Mouse (Mus musculus) midbrain, postnatal 0 days (tissue): Measurements from ENCODE around the gene Erg. TPM values are rescaled to one million over a fixed set of nuclear protein-coding genes. Genes with fewer than 3 reads are reported as not detected.

Experiments used
- ATAC-seq: fragments of 200-750 bp; cut with Nextera tagmentation; 2 replicates; pipeline ENCODE4 v1.8.0; 2017; ENCODE audit warnings: moderate number of reproducible peaks, mild to moderate bottlenecking, moderate TSS enrichment, moderate library complexity; ENCODE audit not compliant: low FRiP score
- DNase-seq: peaks from one replicate; pipeline ENCODE4 v3.0.0-alpha.2; 2015; ENCODE audit warnings: low spot score
- H3K27ac ChIP-seq: fragments of 300-500 bp; sonication (generic); 2 replicates; pipeline ENCODE4 v1.5.1; 2014; ENCODE audit warnings: low read depth, mild to moderate bottlenecking, low read length, mixed read lengths
- H3K27me3 ChIP-seq: fragments of 300-500 bp; sonication (generic); 2 replicates; pipeline ENCODE4 v1.6.1; 2014; ENCODE audit warnings: low read length, control low read depth, mixed read lengths; ENCODE audit not compliant: insufficient read depth
- H3K36me3 ChIP-seq: fragments of 300-500 bp; sonication (generic); 2 replicates; pipeline ENCODE4 v1.6.1; 2014; ENCODE audit warnings: low read length, control low read depth, mixed read lengths; ENCODE audit not compliant: insufficient read depth
- H3K4me1 ChIP-seq: fragments of 300-500 bp; sonication (generic); 2 replicates; pipeline ENCODE4 v1.6.1; 2014; ENCODE audit warnings: mild to moderate bottlenecking, control low read depth, antibody characterized with exemption, low read length, mixed read lengths; ENCODE audit not compliant: insufficient read depth
- H3K4me2 ChIP-seq: fragments of 300-500 bp; sonication (generic); 2 replicates; pipeline ENCODE4 v1.6.1; 2014; ENCODE audit warnings: low read depth, mild to moderate bottlenecking, low read length, mixed read lengths; ENCODE audit not compliant: poor library complexity, severe bottlenecking
- H3K4me3 ChIP-seq: fragments of 300-500 bp; sonication (generic); 2 replicates; pipeline ENCODE4 v1.5.1; 2014; ENCODE audit warnings: low read depth, mild to moderate bottlenecking, low read length, moderate library complexity
- H3K9ac ChIP-seq: fragments of 300-500 bp; sonication (generic); replicated peaks from 2 replicates; pipeline ENCODE4 v1.6.1; 2014; ENCODE audit warnings: mild to moderate bottlenecking, low read length, moderate library complexity, mixed read lengths; ENCODE audit not compliant: poor library complexity, severe bottlenecking
- H3K9me3 ChIP-seq: fragments of 300-500 bp; sonication (generic); 2 replicates; pipeline ENCODE4 v1.6.1; 2016; ENCODE audit warnings: low read length, control low read depth
- CTCF ChIP-seq: IDR thresholded peaks from 2 replicates; pipeline ENCODE4 v1.5.1; 2016; ENCODE audit warnings: antibody characterized with exemption, mild to moderate bottlenecking
- WGBS: fragments of 180-500 bp; shearing (Covaris S2); extraction: QIAGEN DNeasy Blood & Tissue Kit; methylation state at CpG from one replicate; pipeline ENCODE4 v1.1.7; 2014; 5-methylcytosine and 5-hydroxymethylcytosine counted together
- polyA plus RNA-seq: library from polyadenylated mRNA; unstranded; fragments of >200 nt; fragmentation: Nextera tagmentation; extraction: Ambion mirVana; gene quantifications from 2 replicates; pipeline ENCODE4 v1.2.1, GENCODE M21; 2015
- total RNA-seq: library from RNA; depleted of rRNA; stranded (reverse); fragments of >200 nt; gene quantifications from 2 replicates; pipeline ENCODE4 v1.2.3, GENCODE M21; 2014

The Erg gene
- total and polyA plus RNA-seq, 2 experiments from 2014 or later, result 0.89 to 4.8 TPM

GRCm38 (mm10) chr16:95617720-95618119 is 31.3 kb upstream of the Erg start:
- no peak overlapping the region for H3K4me3 ChIP-seq
- no peak overlapping the region for H3K9ac ChIP-seq
- no peak for TF ChIP-seq CTCF
- H3K36me3 ChIP-seq, result no peaks in the 10 kb centered on the region
- DNase-seq (no peak), ATAC-seq (no peak)
- WGBS, result 33% methylated on average over 6 of the region's 6 CpGs
- H3K9me3 ChIP-seq, result no peaks in the 10 kb centered on the region
- no peak overlapping the region for H3K27ac ChIP-seq
- no peaks in the 10 kb centered on the region for H3K27me3 ChIP-seq
- no peak overlapping the region for H3K4me2 ChIP-seq
- H3K4me1 ChIP-seq, result no peaks in the 10 kb centered on the region

- H3K9me3 ChIP-seq, result no peaks in the 10 kb centered on the region
- TF ChIP-seq CTCF, result peak; percentile 73
- no peaks in the 10 kb centered on the region for H3K36me3 ChIP-seq
- no peak overlapping the region for H3K4me2 ChIP-seq
- no peak overlapping the region for H3K27ac ChIP-seq
- H3K9ac ChIP-seq, result no peak overlapping the region
- 41% methylated on average over 6 of the region's 6 CpGs for WGBS
- no peak overlapping the region for H3K4me3 ChIP-seq
- H3K27me3 ChIP-seq, result no peaks in the 10 kb centered on the region
- H3K4me1 ChIP-seq, result no peaks in the 10 kb centered on the region
- ATAC-seq (no peak), DNase-seq (no peak)
Observed at GRCm38 (mm10) chr16:95615579-95615978, 29.2 kb upstream of the Erg start.

DNA sequence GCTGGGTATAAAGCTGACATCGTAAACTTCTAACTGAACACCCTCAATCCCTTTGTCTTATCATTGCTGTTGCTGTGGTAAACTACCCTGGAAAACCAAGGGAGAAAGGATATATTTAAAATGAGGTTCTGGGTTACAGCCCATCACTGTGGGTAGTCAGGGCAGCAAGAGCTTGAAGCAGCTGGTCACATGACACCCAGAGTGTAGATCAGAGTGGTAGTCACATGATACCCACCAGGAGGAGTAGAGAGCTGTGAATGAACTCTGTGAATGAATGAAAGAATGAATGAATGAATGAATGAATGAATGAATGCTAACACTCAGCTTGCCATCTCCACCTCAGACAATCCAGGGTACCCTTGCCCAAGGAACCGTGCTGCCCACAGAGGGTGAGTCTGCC is 28.1 kb upstream of the Erg start:
- TF ChIP-seq CTCF, result no peak
- WGBS, result 99% methylated on average over 2 of the region's 2 CpGs
- no peak overlapping the region for H3K27ac ChIP-seq
- no peaks in the 10 kb centered on the region for H3K27me3 ChIP-seq
- no peak for ATAC-seq
- no peak overlapping the region for H3K4me3 ChIP-seq
- H3K4me1 ChIP-seq, result no peaks in the 10 kb centered on the region
- H3K9ac ChIP-seq, result no peak overlapping the region
- no peak overlapping the region for H3K4me2 ChIP-seq
- DNase-seq, result no peak
- H3K9me3 ChIP-seq, result no peaks in the 10 kb centered on the region
- no peaks in the 10 kb centered on the region for H3K36me3 ChIP-seq

- DNase-seq, result no peak
- no peaks in the 10 kb centered on the region for H3K36me3 ChIP-seq
- H3K27me3 ChIP-seq, result no peaks in the 10 kb centered on the region
- H3K27ac ChIP-seq, result no peak overlapping the region
- no peak overlapping the region for H3K9ac ChIP-seq
- H3K9me3 ChIP-seq, result no peaks in the 10 kb centered on the region
- ATAC-seq, result no peak
- TF ChIP-seq CTCF, result no peak
- WGBS, result 84% methylated on average over 20 of the region's 20 CpGs
- H3K4me3 ChIP-seq, result no peak overlapping the region
- H3K4me2 ChIP-seq, result no peak overlapping the region
- H3K4me1 ChIP-seq, result no peaks in the 10 kb centered on the region
Observed at GRCm38 (mm10) chr16:95611982-95612746, 25.8 kb upstream of the Erg start.

GRCm38 (mm10) chr16:95608624-95609023 is 22.2 kb upstream of the Erg start:
- no peak for ATAC-seq
- no peak overlapping the region for H3K4me2 ChIP-seq
- H3K27me3 ChIP-seq, result no peaks in the 10 kb centered on the region
- 79% methylated on average over 7 of the region's 7 CpGs for WGBS
- no peak for TF ChIP-seq CTCF
- H3K9ac ChIP-seq, result no peak overlapping the region
- no peaks in the 10 kb centered on the region for H3K36me3 ChIP-seq
- no peaks in the 10 kb centered on the region for H3K4me1 ChIP-seq
- no peaks in the 10 kb centered on the region for H3K9me3 ChIP-seq
- no peak overlapping the region for H3K27ac ChIP-seq
- no peak for DNase-seq
- H3K4me3 ChIP-seq, result no peak overlapping the region

DNA sequence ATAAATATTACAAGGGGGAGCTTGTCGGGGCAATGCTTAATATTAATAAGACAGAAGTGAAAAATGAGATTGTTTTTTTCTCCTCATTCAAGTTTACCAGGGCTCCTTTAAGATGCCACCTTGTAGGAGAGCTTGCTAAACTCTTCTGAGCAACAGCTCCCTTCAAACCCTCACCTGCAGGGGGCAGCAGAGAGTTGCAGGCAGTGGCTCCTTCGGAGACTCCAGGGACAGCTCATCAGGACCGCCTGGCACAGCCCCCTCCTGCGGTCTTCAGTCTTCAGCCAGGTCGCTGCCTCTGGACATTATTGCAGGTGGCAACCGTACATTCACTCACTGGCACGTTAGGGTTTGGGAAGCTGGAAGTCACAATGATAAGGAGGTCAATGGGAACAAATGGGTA is 18.9 kb upstream of the Erg start:
- H3K4me2 ChIP-seq, result no peak overlapping the region
- no peaks in the 10 kb centered on the region for H3K4me1 ChIP-seq
- no peak overlapping the region for H3K9ac ChIP-seq
- H3K27me3 ChIP-seq, result no peaks in the 10 kb centered on the region
- 36% methylated on average over 7 of the region's 7 CpGs for WGBS
- no peak overlapping the region for H3K4me3 ChIP-seq
- no peaks in the 10 kb centered on the region for H3K9me3 ChIP-seq
- H3K36me3 ChIP-seq, result no peaks in the 10 kb centered on the region
- ATAC-seq, result no peak
- no peak overlapping the region for H3K27ac ChIP-seq
- peak; percentile 69 for TF ChIP-seq CTCF
- DNase-seq, result peak; percentile 38
